Comparison of ENCODE assay signal across 10 mouse cellular contexts in the genomic region with DNA sequence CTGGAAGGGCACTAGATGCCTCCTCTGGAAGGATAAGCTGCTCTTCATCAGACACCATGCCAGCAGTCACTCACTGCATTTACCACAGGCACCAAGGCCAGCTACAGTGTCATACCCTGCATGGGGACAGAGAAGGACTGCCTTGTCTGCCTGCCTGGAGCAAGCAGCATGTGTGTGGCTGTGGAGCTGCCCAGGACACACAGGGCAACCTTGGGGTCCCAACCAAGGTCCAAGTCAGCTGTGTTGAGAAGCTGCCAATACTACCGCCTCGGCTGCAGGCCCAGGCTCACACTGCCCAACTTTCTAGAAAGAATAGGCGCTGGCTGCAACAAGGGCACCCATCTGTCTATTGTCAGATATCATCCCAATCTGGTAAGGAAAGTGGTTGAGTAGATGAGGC.
A peak's percentile ranks its signal among the peaks of the same experiment; 100 is the strongest.
DNase-seq lines count a peak whose midpoint lies in the region; ATAC-seq and TF ChIP-seq lines count a peak whose summit lies in the region.
"Had no signal": no experiment of that assay in that cellular context is flagged by ENCODE, and none has a peak within 500 bp of the region (broad histone marks: within the 10 kb centered on the region; RNA-seq: fewer than 3 reads in every experiment).

No protein-coding gene starts in this region.

- no peak for TF ChIP-seq POLR2A in cerebellum, adult 2 months (IDR thresholded peaks at IDR 0.05; ENCODE audit: borderline replicate concordance, insufficient read depth, low read length)

- no peak for ATAC-seq in forebrain, embryonic 12.5 days (ENCODE audit: low FRiP score)
- no peak for ATAC-seq in forebrain, embryonic 16.5 days
- ATAC-seq: lung, postnatal 0 days had no signal

- DNase-seq in left cerebral cortex, postnatal 4 days, result peak; percentile 50
- no peak for DNase-seq in left cerebral cortex, postnatal 10 days (ENCODE audit: extremely low spot score in 1 of 2, low spot score in 2 of 2)
- no peak for DNase-seq in embryonic facial prominence, embryonic 10.5 days (ENCODE audit: low spot score)
- DNase-seq in heart, postnatal 14 days, result peak; percentile 30 to 45
- no peak for DNase-seq in liver
- DNase-seq in cerebellum, adult 2 months, result no peak
- DNase-seq: cerebellum, adult 9-11 months had no signal

- H3K4me2 ChIP-seq in forebrain, embryonic 12.5 days, result no peak overlapping the region
- no peak overlapping the region for H3K4me2 ChIP-seq in forebrain, embryonic 16.5 days (ENCODE audit: low read length)

- peaks cover 61% of the 10 kb centered on the region for H3K4me1 ChIP-seq in forebrain, embryonic 12.5 days
- H3K4me1 ChIP-seq in forebrain, embryonic 16.5 days (replicated peaks; ENCODE audit: control insufficient read depth, insufficient read depth, low read length), result peaks cover 42% of the 10 kb centered on the region
- H3K4me1 ChIP-seq in embryonic facial prominence, embryonic 10.5 days, result peaks cover 67% of the 10 kb centered on the region
- H3K4me1 ChIP-seq in cerebellum, adult 2 months (ENCODE audit: control insufficient read depth, insufficient read depth, low read length), result peaks cover 13% of the 10 kb centered on the region

- no peak overlapping the region for H3K9ac ChIP-seq in forebrain, embryonic 12.5 days
- no peak overlapping the region for H3K9ac ChIP-seq in forebrain, embryonic 16.5 days (replicated peaks; ENCODE audit: low read depth, low read length)

- TF ChIP-seq CTCF in cerebellum, adult 2 months (IDR thresholded peaks at IDR 0.05; ENCODE audit: borderline replicate concordance, insufficient read depth, low read depth, low read length), result no peak

- WGBS in forebrain, embryonic 12.5 days, result 83% methylated on average over 3 of the region's 3 CpGs
- 72% methylated on average over 3 of the region's 3 CpGs for WGBS in forebrain, embryonic 16.5 days
- 92% methylated on average over 3 of the region's 3 CpGs for WGBS in embryonic facial prominence, embryonic 10.5 days
- 38% methylated on average over 3 of the region's 3 CpGs for WGBS in cerebellum, adult 2 months

- peaks cover 47% of the 10 kb centered on the region for H3K36me3 ChIP-seq in forebrain, embryonic 12.5 days (replicated peaks)
- H3K36me3 ChIP-seq in forebrain, embryonic 16.5 days (ENCODE audit: control insufficient read depth, insufficient read depth), result peaks cover 9% of the 10 kb centered on the region
- peaks cover 84% of the 10 kb centered on the region for H3K36me3 ChIP-seq in embryonic facial prominence, embryonic 10.5 days (replicated peaks)

- H3K4me3 ChIP-seq in forebrain, embryonic 12.5 days (replicated peaks), result no peak overlapping the region
- no peak overlapping the region for H3K4me3 ChIP-seq in forebrain, embryonic 16.5 days (replicated peaks; ENCODE audit: low read length)
- no peak overlapping the region for H3K4me3 ChIP-seq in embryonic facial prominence, embryonic 10.5 days
- no peak overlapping the region for H3K4me3 ChIP-seq in cerebellum, adult 2 months (replicated peaks; ENCODE audit: insufficient read depth, low read depth, low read length)

- no peaks in the 10 kb centered on the region for H3K27me3 ChIP-seq in forebrain, embryonic 12.5 days
- no peaks in the 10 kb centered on the region for H3K27me3 ChIP-seq in forebrain, embryonic 16.5 days (replicated peaks; ENCODE audit: control insufficient read depth, insufficient read depth, low read length)
- H3K27me3 ChIP-seq in embryonic facial prominence, embryonic 10.5 days (replicated peaks; ENCODE audit: low read depth, poor library complexity, severe bottlenecking), result no peaks in the 10 kb centered on the region
- no peaks in the 10 kb centered on the region for H3K27me3 ChIP-seq in cerebellum, adult 2 months (ENCODE audit: control insufficient read depth, insufficient read depth, low read length)

- no peaks in the 10 kb centered on the region for H3K9me3 ChIP-seq in forebrain, embryonic 12.5 days
- no peaks in the 10 kb centered on the region for H3K9me3 ChIP-seq in forebrain, embryonic 16.5 days (ENCODE audit: control insufficient read depth, low read length)
- no peaks in the 10 kb centered on the region for H3K9me3 ChIP-seq in embryonic facial prominence, embryonic 10.5 days

- 0 out of 2 replicates have a peak overlapping the region, but pooled peaks have one; percentile 42 for H3K27ac ChIP-seq in forebrain, embryonic 12.5 days
- no peak overlapping the region for H3K27ac ChIP-seq in forebrain, embryonic 16.5 days (ENCODE audit: low read length)
- H3K27ac ChIP-seq in embryonic facial prominence, embryonic 10.5 days (replicated peaks), result peak overlapping the region; percentile 7
- no peak overlapping the region for H3K27ac ChIP-seq in cerebellum, adult 2 months (ENCODE audit: insufficient read depth, low read length)

- intact Hi-C loops in left cerebral cortex, postnatal 4 days (cut with DNase I), result no loop called here
- intact Hi-C loops in left cerebral cortex, postnatal 10 days (cut with DNase I), result no loop called here
- intact Hi-C loops in heart, postnatal 14 days (cut with DNase I), result no loop called here

Comparison
In these comparisons a context has a peak if more than half of its experiments do, and no peak if none do; other contexts are left out.
1. H3K27ac ChIP-seq: peak in forebrain, embryonic 12.5 days (single experiment) and embryonic facial prominence, embryonic 10.5 days (single experiment); none in forebrain, embryonic 16.5 days (single experiment) and cerebellum, adult 2 months (single experiment).
2. DNase-seq: peak in left cerebral cortex, postnatal 4 days (single experiment) and heart, postnatal 14 days (2 of 2); none in left cerebral cortex, postnatal 10 days (0 of 2), embryonic facial prominence, embryonic 10.5 days (single experiment), liver (single experiment) and cerebellum, adult 2 months (0 of 2).